Mouse (Mus musculus): Measurements from ENCODE around the gene Foxa2. TPM values are rescaled to one million over a fixed set of nuclear protein-coding genes. Genes with fewer than 3 reads are reported as not detected.

Foxa2 gene
- polyA plus RNA-seq, 1 experiment = not detected

- Histone ChIP-seq H3K27ac (ENCODE audit: insufficient read depth, low read length) (no peak overlapping the region), H3K4me3 (ENCODE audit: insufficient read depth, low read length) (no peak overlapping the region), H3K4me1 (ENCODE audit: control insufficient read depth, insufficient read depth, low read length) (no peaks in the 10 kb centered on the region)
- TF ChIP-seq CTCF (IDR thresholded peaks at IDR 0.05; ENCODE audit: borderline replicate concordance, insufficient read depth, low read length) (no peak), POLR2A (IDR thresholded peaks at IDR 0.05; ENCODE audit: low read depth, low read length) (no peak)
Observed at GRCm38 (mm10) chr2:148029050-148029608, 17.6 kb downstream of the Foxa2 start.

- TF ChIP-seq CTCF (IDR thresholded peaks at IDR 0.05; ENCODE audit: borderline replicate concordance, insufficient read depth, low read length) = no peak
- no peak for TF ChIP-seq POLR2A (IDR thresholded peaks at IDR 0.05; ENCODE audit: low read depth, low read length)
- no peaks in the 10 kb centered on the region for H3K4me1 ChIP-seq (ENCODE audit: control insufficient read depth, insufficient read depth, low read length)
Observed at GRCm38 (mm10) chr2:148026366-148026765, 20.4 kb downstream of the Foxa2 start.

GRCm38 (mm10) chr2:148025481-148025880 is 21.3 kb downstream of the Foxa2 start:
- Histone ChIP-seq H3K27ac (ENCODE audit: insufficient read depth, low read length) (no peak overlapping the region), H3K4me3 (ENCODE audit: insufficient read depth, low read length) (no peak overlapping the region), H3K4me1 (ENCODE audit: control insufficient read depth, insufficient read depth, low read length) (no peaks in the 10 kb centered on the region)
- TF ChIP-seq CTCF (IDR thresholded peaks at IDR 0.05; ENCODE audit: borderline replicate concordance, insufficient read depth, low read length) (no peak), POLR2A (IDR thresholded peaks at IDR 0.05; ENCODE audit: low read depth, low read length) (no peak)

More at GRCm38 (mm10) chr2:148026366-148026765, 20.4 kb downstream of the Foxa2 start:
- no peak overlapping the region for H3K4me3 ChIP-seq (ENCODE audit: insufficient read depth, low read length)
- no peak overlapping the region for H3K27ac ChIP-seq (ENCODE audit: insufficient read depth, low read length)

DNA sequence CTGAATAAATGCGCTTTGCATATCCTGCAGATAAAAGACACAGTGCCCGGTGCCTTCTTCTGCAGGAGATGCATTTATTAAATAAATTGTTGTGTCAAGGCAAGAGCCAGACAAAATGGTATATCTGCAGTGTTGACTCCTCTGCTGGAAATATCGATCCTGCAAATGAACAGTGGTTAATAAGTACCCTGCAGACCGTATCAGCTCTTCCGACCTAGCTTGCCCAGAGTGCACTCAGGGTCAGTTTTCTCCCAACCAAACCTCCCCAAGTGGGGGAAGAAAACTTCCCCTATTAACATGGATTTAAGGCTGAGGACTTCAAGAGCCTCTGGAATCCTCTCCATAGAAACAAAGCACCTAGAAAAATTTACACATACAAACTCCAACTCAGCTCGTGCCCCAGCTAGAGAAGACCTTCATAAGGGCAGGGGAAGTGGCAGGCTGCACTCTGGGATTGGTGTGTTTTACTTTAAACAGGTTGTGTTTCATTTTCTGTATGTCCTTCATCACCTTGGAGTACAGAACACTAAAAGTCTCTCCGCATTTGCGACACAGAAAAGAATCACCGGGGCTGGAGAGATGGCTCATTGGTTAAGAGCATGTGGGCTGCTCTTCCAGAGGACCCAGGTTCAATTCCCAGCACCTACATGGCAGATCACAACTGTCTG is 22.4 kb downstream of the Foxa2 start:
- Histone ChIP-seq H3K27ac (ENCODE audit: insufficient read depth, low read length) (no peak overlapping the region), H3K4me3 (ENCODE audit: insufficient read depth, low read length) (no peak overlapping the region), H3K4me1 (ENCODE audit: control insufficient read depth, insufficient read depth, low read length) (no peaks in the 10 kb centered on the region)
- TF ChIP-seq POLR2A (IDR thresholded peaks at IDR 0.05; ENCODE audit: low read depth, low read length) = no peak
- no peak for TF ChIP-seq CTCF (IDR thresholded peaks at IDR 0.05; ENCODE audit: borderline replicate concordance, insufficient read depth, low read length)

DNA sequence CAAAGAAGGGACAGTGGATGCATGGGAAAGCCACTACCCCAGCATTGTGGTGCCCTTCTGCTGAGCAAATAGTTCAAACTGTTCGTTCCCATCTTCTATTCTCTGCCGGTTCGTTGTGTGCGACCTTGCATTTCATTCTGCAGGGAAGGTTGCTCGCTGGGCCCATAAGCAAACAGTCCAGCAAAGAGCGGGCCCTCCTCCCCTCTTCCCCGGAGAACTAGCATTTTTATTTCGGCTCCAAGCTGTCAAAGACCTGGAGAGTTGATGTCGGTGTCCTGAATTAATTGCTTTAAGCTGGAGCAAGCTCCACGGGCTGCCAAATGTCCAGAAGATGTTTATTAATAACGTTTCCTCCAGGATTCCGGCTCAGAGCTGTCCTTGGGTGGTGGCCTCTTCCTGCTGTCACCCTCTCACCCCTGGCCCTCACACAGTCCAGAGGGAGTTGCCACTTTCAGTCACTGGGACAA is 23.4 kb downstream of the Foxa2 start:
- H3K4me3 ChIP-seq (ENCODE audit: insufficient read depth, low read length) = no peak overlapping the region
- H3K27ac ChIP-seq (ENCODE audit: insufficient read depth, low read length) = no peak overlapping the region
- no peak for TF ChIP-seq POLR2A (IDR thresholded peaks at IDR 0.05; ENCODE audit: low read depth, low read length)
- no peak for TF ChIP-seq CTCF (IDR thresholded peaks at IDR 0.05; ENCODE audit: borderline replicate concordance, insufficient read depth, low read length)
- H3K4me1 ChIP-seq (ENCODE audit: control insufficient read depth, insufficient read depth, low read length) = no peaks in the 10 kb centered on the region

GRCm38 (mm10) chr2:148021919-148022570 is 24.7 kb downstream of the Foxa2 start:
- no peak for TF ChIP-seq CTCF (IDR thresholded peaks at IDR 0.05; ENCODE audit: borderline replicate concordance, insufficient read depth, low read length)
- TF ChIP-seq POLR2A (IDR thresholded peaks at IDR 0.05; ENCODE audit: low read depth, low read length) = no peak
- H3K4me3 ChIP-seq (ENCODE audit: insufficient read depth, low read length) = no peak overlapping the region
- H3K27ac ChIP-seq (ENCODE audit: insufficient read depth, low read length) = no peak overlapping the region
- no peaks in the 10 kb centered on the region for H3K4me1 ChIP-seq (ENCODE audit: control insufficient read depth, insufficient read depth, low read length)

DNA sequence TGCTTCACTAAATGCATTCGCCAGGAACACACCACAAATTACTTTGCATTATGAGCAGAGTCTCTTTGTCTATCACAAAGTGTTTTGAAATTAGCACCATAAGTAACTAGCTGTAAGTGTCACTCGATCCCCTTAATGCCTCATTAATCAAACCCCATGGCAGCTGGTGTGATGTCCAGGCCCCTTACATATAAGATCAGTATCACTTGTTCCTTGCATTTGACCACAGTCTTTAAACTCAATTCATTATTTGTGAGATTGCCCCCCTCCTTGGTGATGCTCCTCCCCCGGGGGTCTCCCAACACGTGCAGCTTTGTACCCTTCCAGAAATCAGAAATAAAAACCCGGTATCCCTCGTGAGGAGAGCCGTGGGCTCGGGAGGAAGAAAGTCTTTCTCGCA is 25.8 kb downstream of the Foxa2 start:
- Histone ChIP-seq H3K4me3 (ENCODE audit: insufficient read depth, low read length) (no peak overlapping the region), H3K27ac (ENCODE audit: insufficient read depth, low read length) (no peak overlapping the region), H3K4me1 (ENCODE audit: control insufficient read depth, insufficient read depth, low read length) (no peaks in the 10 kb centered on the region)
- TF ChIP-seq CTCF (IDR thresholded peaks at IDR 0.05; ENCODE audit: borderline replicate concordance, insufficient read depth, low read length) (no peak), POLR2A (IDR thresholded peaks at IDR 0.05; ENCODE audit: low read depth, low read length) (no peak)

GRCm38 (mm10) chr2:148020125-148020524 is 26.6 kb downstream of the Foxa2 start:
- TF ChIP-seq POLR2A (IDR thresholded peaks at IDR 0.05; ENCODE audit: low read depth, low read length) = no peak
- no peak for TF ChIP-seq CTCF (IDR thresholded peaks at IDR 0.05; ENCODE audit: borderline replicate concordance, insufficient read depth, low read length)

DNA sequence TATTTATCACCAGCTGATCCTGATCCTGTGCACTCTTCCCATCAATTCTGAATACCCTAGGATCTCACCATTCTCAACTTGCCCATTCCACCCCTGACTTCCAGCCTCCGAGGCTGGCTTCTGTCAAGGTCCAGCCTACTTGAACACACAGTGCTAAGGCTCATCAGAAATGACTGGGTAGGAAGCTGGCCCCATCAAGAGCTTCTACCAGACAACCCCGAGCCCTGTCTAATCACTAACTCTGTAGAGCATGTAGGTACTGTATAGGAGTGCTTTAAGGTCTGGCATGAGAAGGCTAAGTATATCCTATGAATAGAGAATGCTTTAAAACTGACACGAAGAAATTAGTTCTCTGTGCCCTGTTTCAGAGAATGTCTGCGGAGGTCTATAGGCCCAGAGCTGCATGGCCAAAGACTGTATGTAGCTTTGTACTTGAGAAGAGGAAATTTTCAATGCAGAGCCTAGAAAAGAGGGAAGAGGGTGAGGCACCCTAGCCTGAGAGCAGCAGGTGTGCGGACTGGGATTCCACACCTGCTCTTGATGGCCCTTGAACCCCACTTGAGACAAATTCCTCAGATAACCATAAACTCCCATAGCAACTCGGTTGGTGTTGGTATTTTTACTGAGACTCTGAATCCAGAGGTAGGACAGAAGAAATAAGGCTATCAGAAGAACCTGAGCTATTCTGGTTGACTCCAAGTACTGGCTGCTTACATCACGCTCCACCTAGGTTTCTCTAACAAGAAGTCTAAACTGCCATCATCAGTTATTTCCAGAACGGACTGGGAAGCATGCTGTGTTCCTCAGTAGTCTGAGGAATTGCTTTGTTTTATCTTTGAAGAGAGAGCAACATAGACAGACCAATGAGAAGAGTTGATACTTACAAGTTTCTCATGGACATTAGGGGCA is 28.7 kb downstream of the Foxa2 start:
- Histone ChIP-seq H3K4me1 (ENCODE audit: control insufficient read depth, insufficient read depth, low read length) (no peaks in the 10 kb centered on the region), H3K27ac (ENCODE audit: insufficient read depth, low read length) (no peak overlapping the region), H3K4me3 (ENCODE audit: insufficient read depth, low read length) (no peak overlapping the region)
- TF ChIP-seq CTCF (IDR thresholded peaks at IDR 0.05; ENCODE audit: borderline replicate concordance, insufficient read depth, low read length) (no peak), POLR2A (IDR thresholded peaks at IDR 0.05; ENCODE audit: low read depth, low read length) (no peak)

More at GRCm38 (mm10) chr2:148020125-148020524, 26.6 kb downstream of the Foxa2 start:
- no peaks in the 10 kb centered on the region for H3K4me1 ChIP-seq (ENCODE audit: control insufficient read depth, insufficient read depth, low read length)
- no peak overlapping the region for H3K27ac ChIP-seq (ENCODE audit: insufficient read depth, low read length)
- H3K4me3 ChIP-seq (ENCODE audit: insufficient read depth, low read length) = no peak overlapping the region
